Mouse (Mus musculus) lung, embryonic 15.5 days (tissue): ENCODE data around the gene Msh2. TPM values are rescaled to one million over a fixed set of nuclear protein-coding genes. Genes with fewer than 3 reads are reported as not detected.
A peak's percentile ranks its signal among the peaks of the same experiment; 100 is the strongest.
"Not testable (repeated sequence)": the region's sequence is repeated elsewhere in the genome, so short reads cannot be mapped to it uniquely, and the experiment has no call there.

Experiments
- ATAC-seq: fragments of 200-750 bp; cut with Nextera tagmentation; 2 replicates; pipeline ENCODE4 v1.8.0; 2017; ENCODE audit warnings: moderate number of reproducible peaks, borderline replicate concordance; ENCODE audit not compliant: low FRiP score, low TSS enrichment; ENCODE audit errors: extremely low read depth
- H3K27ac ChIP-seq: fragments of 300-500 bp; sonication (generic); 2 replicates; pipeline ENCODE4 v1.5.1; 2015; ENCODE audit warnings: moderate library complexity, mild to moderate bottlenecking, inconsistent platforms
- H3K27me3 ChIP-seq: fragments of 300-500 bp; sonication (generic); 2 replicates; pipeline ENCODE4 v1.6.1; 2015; ENCODE audit warnings: inconsistent platforms
- H3K36me3 ChIP-seq: fragments of 300-500 bp; sonication (generic); 2 replicates; pipeline ENCODE4 v1.6.1; 2015; ENCODE audit warnings: inconsistent platforms
- H3K4me1 ChIP-seq: fragments of 300-500 bp; sonication (generic); 2 replicates; pipeline ENCODE4 v1.6.1; 2015; ENCODE audit warnings: inconsistent platforms
- H3K4me2 ChIP-seq: fragments of 300-500 bp; sonication (generic); 2 replicates; pipeline ENCODE4 v1.6.1; 2015; ENCODE audit warnings: inconsistent platforms, mild to moderate bottlenecking, moderate library complexity
- H3K4me3 ChIP-seq: fragments of 300-500 bp; sonication (generic); 2 replicates; pipeline ENCODE4 v1.5.1; 2015; ENCODE audit warnings: mild to moderate bottlenecking, inconsistent platforms
- H3K9ac ChIP-seq: fragments of 300-500 bp; sonication (generic); 2 replicates; pipeline ENCODE4 v1.6.1; 2015; ENCODE audit warnings: inconsistent platforms
- H3K9me3 ChIP-seq: fragments of 300-500 bp; sonication (generic); 2 replicates; pipeline ENCODE4 v1.6.1; 2016; ENCODE audit warnings: inconsistent platforms
- WGBS: fragments of 180-500 bp; shearing (Covaris S2); methylation state at CpG from one replicate; pipeline ENCODE4 v1.1.7; 2015; 5-methylcytosine and 5-hydroxymethylcytosine counted together
- polyA plus RNA-seq: library from polyadenylated mRNA; unstranded; fragments of >200 nt; fragmentation: Nextera tagmentation; extraction: Ambion mirVana; gene quantifications from 2 replicates; pipeline ENCODE4 v1.2.1, GENCODE M21; 2015

Msh2 gene
- 78.7 and 79.2 TPM in 2 replicates for polyA plus RNA-seq

GRCm38 (mm10) chr17:87671890-87672660 is at the start of gene Msh2:
TSS of gene Msh2 (plus strand) at chr17:87672330.
- under 1% methylated on average over 44 of the region's 44 CpGs for WGBS
- Histone ChIP-seq H3K27me3 (no peaks in the 10 kb centered on the region), H3K4me2 (peak within 1 kb of the TSS; percentile 77), H3K27ac (peak within 1 kb of the TSS; percentile 70), H3K4me1 (peaks cover 20% of the 10 kb centered on the region), H3K4me3 (peak within 1 kb of the TSS; percentile 80), H3K9ac (peak within 1 kb of the TSS; percentile 76), H3K36me3 (no peaks in the 10 kb centered on the region), H3K9me3 (no peaks in the 10 kb centered on the region)
- ATAC-seq = peak; percentile 100

GRCm38 (mm10) chr17:87625510-87626086 is 46.5 kb upstream of the Msh2 start:
- Histone ChIP-seq H3K36me3 (no peaks in the 10 kb centered on the region), H3K4me1 (no peaks in the 10 kb centered on the region), H3K9me3 (no peaks in the 10 kb centered on the region), H3K27me3 (no peaks in the 10 kb centered on the region), H3K9ac (no peak overlapping the region), H3K27ac (no peak overlapping the region), H3K4me2 (no peak overlapping the region), H3K4me3 (no peak overlapping the region)
- WGBS = 49% methylated on average over 3 of the region's 3 CpGs
- no peak for ATAC-seq

GRCm38 (mm10) chr17:87628144-87628543 is 44.0 kb upstream of the Msh2 start:
- 77% methylated on average over 5 of the region's 5 CpGs for WGBS
- no peak overlapping the region for H3K4me3 ChIP-seq
- no peaks in the 10 kb centered on the region for H3K36me3 ChIP-seq
- no peak for ATAC-seq
- no peaks in the 10 kb centered on the region for H3K9me3 ChIP-seq
- no peak overlapping the region for H3K27ac ChIP-seq
- no peaks in the 10 kb centered on the region for H3K27me3 ChIP-seq
- no peak overlapping the region for H3K4me2 ChIP-seq
- H3K4me1 ChIP-seq = no peaks in the 10 kb centered on the region
- H3K9ac ChIP-seq = no peak overlapping the region

- WGBS = 68% methylated on average over 7 of the region's 7 CpGs
- ATAC-seq = no peak
- no peak overlapping the region for H3K4me2 ChIP-seq
- no peak overlapping the region for H3K27ac ChIP-seq
- H3K36me3 ChIP-seq = no peaks in the 10 kb centered on the region
- no peaks in the 10 kb centered on the region for H3K27me3 ChIP-seq
- H3K9me3 ChIP-seq = no peaks in the 10 kb centered on the region
- H3K9ac ChIP-seq = no peak overlapping the region
- H3K4me1 ChIP-seq = no peaks in the 10 kb centered on the region
- H3K4me3 ChIP-seq = no peak overlapping the region
Observed at GRCm38 (mm10) chr17:87628706-87629105, 43.4 kb upstream of the Msh2 start.

- H3K36me3 ChIP-seq = peaks cover 5% of the 10 kb centered on the region; the same call in 1 of the 2 replicates
- no peaks in the 10 kb centered on the region for H3K9me3 ChIP-seq
- H3K9ac ChIP-seq = peak overlapping the region; percentile 66
- 2% methylated on average over 22 of the region's 22 CpGs for WGBS
- peak; percentile 49; the same call in 1 of the 2 replicates for ATAC-seq
- peak overlapping the region; percentile 79 for H3K4me2 ChIP-seq
- H3K27ac ChIP-seq = peak overlapping the region; percentile 85
- peaks cover 12% of the 10 kb centered on the region for H3K4me1 ChIP-seq
- peak overlapping the region; percentile 61 for H3K4me3 ChIP-seq
- peaks cover 40% of the 10 kb centered on the region for H3K27me3 ChIP-seq
Observed at GRCm38 (mm10) chr17:87637056-87637389, 35.1 kb upstream of the Msh2 start.

GRCm38 (mm10) chr17:87639242-87639641 is 32.9 kb upstream of the Msh2 start:
- Histone ChIP-seq H3K36me3 (peaks cover 18% of the 10 kb centered on the region; the same call in 1 of the 2 replicates), H3K27ac (no peak overlapping the region), H3K4me1 (peaks cover 12% of the 10 kb centered on the region), H3K9me3 (no peaks in the 10 kb centered on the region), H3K9ac (no peak overlapping the region), H3K4me2 (no peak overlapping the region), H3K4me3 (no peak overlapping the region), H3K27me3 (peaks cover 40% of the 10 kb centered on the region)
- WGBS = 69% methylated on average over 5 of the region's 5 CpGs
- no peak for ATAC-seq

- peaks cover 35% of the 10 kb centered on the region for H3K27me3 ChIP-seq
- no peak overlapping the region for H3K4me2 ChIP-seq
- H3K9me3 ChIP-seq = no peaks in the 10 kb centered on the region
- no peak overlapping the region for H3K9ac ChIP-seq
- ATAC-seq = no peak
- H3K36me3 ChIP-seq = peaks cover 23% of the 10 kb centered on the region; the same call in 1 of the 2 replicates
- WGBS = 91% methylated on average over 27 of the region's 27 CpGs
- no peak overlapping the region for H3K4me3 ChIP-seq
- peaks cover 12% of the 10 kb centered on the region for H3K4me1 ChIP-seq
- H3K27ac ChIP-seq = no peak overlapping the region
Observed at GRCm38 (mm10) chr17:87640272-87640671, 31.9 kb upstream of the Msh2 start.

- Histone ChIP-seq H3K4me2 (no peak overlapping the region), H3K9me3 (no peaks in the 10 kb centered on the region), H3K27ac (no peak overlapping the region), H3K4me3 (no peak overlapping the region), H3K36me3 (peaks cover 29% of the 10 kb centered on the region), H3K27me3 (peaks cover 28% of the 10 kb centered on the region), H3K9ac (no peak overlapping the region), H3K4me1 (peaks cover 6% of the 10 kb centered on the region; the same call in 1 of the 2 replicates)
- ATAC-seq = no peak
- 78% methylated on average over 12 of the region's 12 CpGs for WGBS
Observed at GRCm38 (mm10) chr17:87641006-87641405, 31.1 kb upstream of the Msh2 start.

GRCm38 (mm10) chr17:87642744-87643143 is 29.4 kb upstream of the Msh2 start:
- H3K4me1 ChIP-seq = no peaks in the 10 kb centered on the region
- no peak overlapping the region for H3K4me2 ChIP-seq
- H3K27me3 ChIP-seq = peaks cover 11% of the 10 kb centered on the region
- H3K36me3 ChIP-seq = peaks cover 29% of the 10 kb centered on the region
- H3K9me3 ChIP-seq = no peaks in the 10 kb centered on the region
- no peak overlapping the region for H3K9ac ChIP-seq
- no peak for ATAC-seq
- 82% methylated on average over 8 of the region's 8 CpGs for WGBS
- no peak overlapping the region for H3K27ac ChIP-seq
- H3K4me3 ChIP-seq = no peak overlapping the region

- not testable (repeated sequence) for H3K36me3 ChIP-seq, H3K27ac ChIP-seq, H3K9ac ChIP-seq, ATAC-seq, H3K4me3 ChIP-seq, H3K27me3 ChIP-seq, H3K4me2 ChIP-seq, H3K9me3 ChIP-seq, H3K4me1 ChIP-seq
- WGBS = 85% methylated on average over 5 of the region's 5 CpGs
Observed at GRCm38 (mm10) chr17:87655616-87656015, 16.5 kb upstream of the Msh2 start.

GRCm38 (mm10) chr17:87661958-87662573 is 10.1 kb upstream of the Msh2 start:
- not testable (repeated sequence) for H3K27ac ChIP-seq, H3K4me2 ChIP-seq, H3K36me3 ChIP-seq, H3K9ac ChIP-seq, ATAC-seq, H3K4me1 ChIP-seq, H3K27me3 ChIP-seq, H3K9me3 ChIP-seq, H3K4me3 ChIP-seq
- WGBS = 78% methylated on average over 9 of the region's 9 CpGs

- H3K4me1 ChIP-seq = no peaks in the 10 kb centered on the region
- H3K9ac ChIP-seq = no peak overlapping the region
- H3K9me3 ChIP-seq = no peaks in the 10 kb centered on the region
- no peak overlapping the region for H3K4me2 ChIP-seq
- no peaks in the 10 kb centered on the region for H3K36me3 ChIP-seq
- no peaks in the 10 kb centered on the region for H3K27me3 ChIP-seq
- ATAC-seq = no peak
- H3K27ac ChIP-seq = no peak overlapping the region
- H3K4me3 ChIP-seq = no peak overlapping the region
Observed at GRCm38 (mm10) chr17:87664238-87664637, 7.9 kb upstream of the Msh2 start.
